Mouse (Mus musculus) myocyte (in vitro differentiated cells): ENCODE measurements around the gene Dync1li1.

ENCODE experiments used
- CEBPB ChIP-seq: IDR thresholded peaks from 2 replicates; pipeline ENCODE4 v1.6.1; 2011; ENCODE audit warnings: mild to moderate bottlenecking, moderate library complexity; ENCODE audit not compliant: poor library complexity, insufficient read depth, severe bottlenecking
- E2F4 ChIP-seq: IDR thresholded peaks from one replicate; pipeline ENCODE4 v1.6.1; 2011; ENCODE audit warnings: mild to moderate bottlenecking, control low read depth, moderate library complexity; ENCODE audit not compliant: insufficient read depth
- MAX ChIP-seq: IDR thresholded peaks from one replicate; pipeline ENCODE4 v1.6.1; 2011; ENCODE audit warnings: low read depth, mild to moderate bottlenecking, control low read depth
- MYOD1 ChIP-seq, 3 experiments: IDR thresholded peaks; one replicate each; pipeline ENCODE4 v1.6.1; 2011; ENCODE audit warnings: control low read depth in 2 of 3, low read depth in 2 of 3, mild to moderate bottlenecking in 2 of 3, moderate library complexity in 1 of 3; ENCODE audit not compliant: insufficient read length in 2 of 3, control insufficient read depth in 1 of 3
- MYOG ChIP-seq, 3 experiments: IDR thresholded peaks; one replicate each; pipeline ENCODE4 v1.6.1; 2011; ENCODE audit warnings: control low read depth in 2 of 3, low read depth in 2 of 3, mild to moderate bottlenecking in 2 of 3; ENCODE audit not compliant: insufficient read length in 2 of 3, control insufficient read depth in 1 of 3, insufficient read depth in 1 of 3
- POLR2A ChIP-seq: IDR thresholded peaks from one replicate; pipeline ENCODE4 v1.6.1; 2011; ENCODE audit warnings: low read depth, mild to moderate bottlenecking, control low read depth, moderate library complexity; ENCODE audit not compliant: insufficient read length
- POLR2AphosphoS2 ChIP-seq: IDR thresholded peaks from one replicate; pipeline ENCODE4 v1.6.1; 2011; ENCODE audit warnings: low read depth, control low read depth; ENCODE audit not compliant: insufficient read length
- REST ChIP-seq: IDR thresholded peaks from one replicate; pipeline ENCODE4 v1.6.1; 2011; ENCODE audit warnings: mild to moderate bottlenecking, control low read depth, moderate library complexity; ENCODE audit not compliant: insufficient read depth, insufficient read length
- SRF ChIP-seq: IDR thresholded peaks from one replicate; pipeline ENCODE4 v1.6.1; 2011; ENCODE audit warnings: low read depth; ENCODE audit not compliant: control insufficient read depth, insufficient read length
- TCF12 ChIP-seq: IDR thresholded peaks from one replicate; pipeline ENCODE4 v1.6.1; 2011; ENCODE audit warnings: mild to moderate bottlenecking, control low read depth; ENCODE audit not compliant: poor library complexity, insufficient read depth, severe bottlenecking
- TCF3 ChIP-seq: IDR thresholded peaks from one replicate; pipeline ENCODE4 v1.6.1; 2011; ENCODE audit warnings: low read depth, control low read depth; ENCODE audit not compliant: insufficient read length
- USF1 ChIP-seq: IDR thresholded peaks from one replicate; pipeline ENCODE4 v1.6.1; 2011; ENCODE audit warnings: low read depth, mild to moderate bottlenecking, control low read depth, moderate library complexity

GRCm38 (mm10) chr9:114655356-114655755 lies 33.2 kb upstream of the Dync1li1 start:
- TF ChIP-seq USF1, result no peak
- no peak for TF ChIP-seq MAX
- TF ChIP-seq MYOD1 (IDR thresholded peaks at IDR 0.05; ENCODE audit: control insufficient read depth in 1 of 3, insufficient read length in 2 of 3, low read depth in 2 of 3), result no peak
- TF ChIP-seq POLR2A, result no peak
- TF ChIP-seq CEBPB, result no peak
- no peak for TF ChIP-seq TCF12
- no peak for TF ChIP-seq POLR2AphosphoS2
- no peak for TF ChIP-seq TCF3
- TF ChIP-seq MYOG (IDR thresholded peaks at IDR 0.05; ENCODE audit: control insufficient read depth in 1 of 3, insufficient read depth in 1 of 3, insufficient read length in 2 of 3, low read depth in 2 of 3), result no peak
- TF ChIP-seq E2F4, result no peak
- TF ChIP-seq REST, result no peak
- TF ChIP-seq SRF, result no peak
